Mouse (Mus musculus): ENCODE results near the gene Foxp3. TPM values are rescaled to one million over a fixed set of nuclear protein-coding genes. Genes with fewer than 3 reads are reported as not detected.

Foxp3 gene
- polyA plus RNA-seq, 1 experiment: 5.7 TPM

GRCm38 (mm10) chrX:7570481-7571175 lies 2.8 kb upstream of the Foxp3 start:
- no peaks in the 10 kb centered on the region for H3K36me3 ChIP-seq (ENCODE audit: control insufficient read depth, insufficient read depth, low read length)
- DNase-seq (ENCODE audit: low read depth in 1 of 2, low spot score in 2 of 2): peak in 1 of 2 experiments; percentile 22
- WGBS: 58% methylated on average over 7 of the region's 7 CpGs
- H3K4me1 ChIP-seq (ENCODE audit: control insufficient read depth, insufficient read depth, insufficient read length): peaks cover 15% of the 10 kb centered on the region
- no peak for TF ChIP-seq POLR2A (IDR thresholded peaks at IDR 0.05; ENCODE audit: low read depth, low read length)
- no peak for TF ChIP-seq CTCF (IDR thresholded peaks at IDR 0.05; ENCODE audit: extremely low read depth, insufficient read depth, insufficient read length, insufficient replicate concordance)
- no peak overlapping the region for H3K4me3 ChIP-seq (ENCODE audit: extremely low read depth, insufficient read depth, insufficient read length)
- H3K27me3 ChIP-seq (ENCODE audit: control insufficient read depth, insufficient read depth, low read length): no peaks in the 10 kb centered on the region
- H3K27ac ChIP-seq (ENCODE audit: insufficient read depth, low read length): peak overlapping the region; percentile 84

- no peak for DNase-seq (ENCODE audit: low read depth in 1 of 2, low spot score in 2 of 2)
- Histone ChIP-seq H3K36me3 (ENCODE audit: control insufficient read depth, insufficient read depth, low read length) (no peaks in the 10 kb centered on the region), H3K4me1 (ENCODE audit: control insufficient read depth, insufficient read depth, insufficient read length) (peaks cover 15% of the 10 kb centered on the region), H3K4me3 (ENCODE audit: extremely low read depth, insufficient read depth, insufficient read length) (peak overlapping the region; percentile 18; the same call in 1 of the 2 replicates), H3K27ac (ENCODE audit: insufficient read depth, low read length) (peak overlapping the region; percentile 79), H3K27me3 (ENCODE audit: control insufficient read depth, insufficient read depth, low read length) (no peaks in the 10 kb centered on the region)
- WGBS: 77% methylated on average over 9 of the region's 9 CpGs
- no peak for TF ChIP-seq POLR2A (IDR thresholded peaks at IDR 0.05; ENCODE audit: low read depth, low read length)
- no peak for TF ChIP-seq CTCF (IDR thresholded peaks at IDR 0.05; ENCODE audit: extremely low read depth, insufficient read depth, insufficient read length, insufficient replicate concordance)
Measured at GRCm38 (mm10) chrX:7571565-7572136, 1.8 kb upstream of the Foxp3 start.

GRCm38 (mm10) chrX:7572466-7572865 lies 978 bp upstream of the Foxp3 start:
- H3K4me3 ChIP-seq (ENCODE audit: extremely low read depth, insufficient read depth, insufficient read length): peak overlapping the region; percentile 75; the same call in 1 of the 2 replicates
- peak overlapping the region; percentile 91 for H3K27ac ChIP-seq (ENCODE audit: insufficient read depth, low read length)
- H3K4me1 ChIP-seq (ENCODE audit: control insufficient read depth, insufficient read depth, insufficient read length): peaks cover 15% of the 10 kb centered on the region
- no peaks in the 10 kb centered on the region for H3K27me3 ChIP-seq (ENCODE audit: control insufficient read depth, insufficient read depth, low read length)
- WGBS: 75% methylated on average over 10 of the region's 10 CpGs
- TF ChIP-seq POLR2A (IDR thresholded peaks at IDR 0.05; ENCODE audit: low read depth, low read length) (no peak), CTCF (IDR thresholded peaks at IDR 0.05; ENCODE audit: extremely low read depth, insufficient read depth, insufficient read length, insufficient replicate concordance) (no peak)
- no peak for DNase-seq (ENCODE audit: low read depth in 1 of 2, low spot score in 2 of 2)
- H3K36me3 ChIP-seq (ENCODE audit: control insufficient read depth, insufficient read depth, low read length): no peaks in the 10 kb centered on the region

- DNase-seq (ENCODE audit: low read depth in 1 of 2, low spot score in 2 of 2): peak; percentile 91 to 92
- H3K4me3 ChIP-seq (ENCODE audit: extremely low read depth, insufficient read depth, insufficient read length): peak within 1 kb of the TSS; percentile 77
- TF ChIP-seq CTCF (IDR thresholded peaks at IDR 0.05; ENCODE audit: extremely low read depth, insufficient read depth, insufficient read length, insufficient replicate concordance) (no peak), POLR2A (IDR thresholded peaks at IDR 0.05; ENCODE audit: low read depth, low read length) (0 out of 2 replicates have a peak, but pooled peaks have one; percentile 2)
- no peaks in the 10 kb centered on the region for H3K27me3 ChIP-seq (ENCODE audit: control insufficient read depth, insufficient read depth, low read length)
- H3K4me1 ChIP-seq (ENCODE audit: control insufficient read depth, insufficient read depth, insufficient read length): peaks cover 15% of the 10 kb centered on the region
- peak within 1 kb of the TSS; percentile 91 for H3K27ac ChIP-seq (ENCODE audit: insufficient read depth, low read length)
- 42% methylated on average over 65 of the region's 65 CpGs for WGBS
- H3K36me3 ChIP-seq (ENCODE audit: control insufficient read depth, insufficient read depth, low read length): no peaks in the 10 kb centered on the region
Measured at GRCm38 (mm10) chrX:7574087-7574884, 842 bp downstream of the Foxp3 start, which contains the start of gene Ppp1r3f. TSS of gene Ppp1r3f (minus strand) at chrX:7574283.

GRCm38 (mm10) chrX:7574885-7575231 lies 1.4 kb downstream of the Foxp3 start:
- Histone ChIP-seq H3K27ac (ENCODE audit: insufficient read depth, low read length) (no peak overlapping the region; the same call in 1 of the 2 replicates), H3K4me1 (ENCODE audit: control insufficient read depth, insufficient read depth, insufficient read length) (peaks cover 15% of the 10 kb centered on the region), H3K27me3 (ENCODE audit: control insufficient read depth, insufficient read depth, low read length) (no peaks in the 10 kb centered on the region), H3K4me3 (ENCODE audit: extremely low read depth, insufficient read depth, insufficient read length) (peak overlapping the region; percentile 77; the same call in 1 of the 2 replicates), H3K36me3 (ENCODE audit: control insufficient read depth, insufficient read depth, low read length) (no peaks in the 10 kb centered on the region)
- DNase-seq (ENCODE audit: low read depth in 1 of 2, low spot score in 2 of 2): no peak
- TF ChIP-seq POLR2A (IDR thresholded peaks at IDR 0.05; ENCODE audit: low read depth, low read length) (no peak), CTCF (IDR thresholded peaks at IDR 0.05; ENCODE audit: extremely low read depth, insufficient read depth, insufficient read length, insufficient replicate concordance) (no peak)
- WGBS: 37% methylated on average over 6 of the region's 6 CpGs

GRCm38 (mm10) chrX:7581151-7581550 lies 7.7 kb downstream of the Foxp3 start:
- no peak overlapping the region for H3K27ac ChIP-seq (ENCODE audit: insufficient read depth, low read length)
- no peak overlapping the region for H3K4me3 ChIP-seq (ENCODE audit: extremely low read depth, insufficient read depth, insufficient read length)
- TF ChIP-seq CTCF (IDR thresholded peaks at IDR 0.05; ENCODE audit: extremely low read depth, insufficient read depth, insufficient read length, insufficient replicate concordance): no peak
- TF ChIP-seq POLR2A (IDR thresholded peaks at IDR 0.05; ENCODE audit: low read depth, low read length): no peak
- DNase-seq (ENCODE audit: low read depth in 1 of 2, low spot score in 2 of 2): no peak
- no peaks in the 10 kb centered on the region for H3K36me3 ChIP-seq (ENCODE audit: control insufficient read depth, insufficient read depth, low read length)
- no peaks in the 10 kb centered on the region; the same call in 1 of the 2 replicates for H3K4me1 ChIP-seq (ENCODE audit: control insufficient read depth, insufficient read depth, insufficient read length)
- H3K27me3 ChIP-seq (ENCODE audit: control insufficient read depth, insufficient read depth, low read length): no peaks in the 10 kb centered on the region
- WGBS: 72% methylated on average over 2 of the region's 2 CpGs
